18 mouse cellular contexts compared by ENCODE assay signal in the genomic region with DNA sequence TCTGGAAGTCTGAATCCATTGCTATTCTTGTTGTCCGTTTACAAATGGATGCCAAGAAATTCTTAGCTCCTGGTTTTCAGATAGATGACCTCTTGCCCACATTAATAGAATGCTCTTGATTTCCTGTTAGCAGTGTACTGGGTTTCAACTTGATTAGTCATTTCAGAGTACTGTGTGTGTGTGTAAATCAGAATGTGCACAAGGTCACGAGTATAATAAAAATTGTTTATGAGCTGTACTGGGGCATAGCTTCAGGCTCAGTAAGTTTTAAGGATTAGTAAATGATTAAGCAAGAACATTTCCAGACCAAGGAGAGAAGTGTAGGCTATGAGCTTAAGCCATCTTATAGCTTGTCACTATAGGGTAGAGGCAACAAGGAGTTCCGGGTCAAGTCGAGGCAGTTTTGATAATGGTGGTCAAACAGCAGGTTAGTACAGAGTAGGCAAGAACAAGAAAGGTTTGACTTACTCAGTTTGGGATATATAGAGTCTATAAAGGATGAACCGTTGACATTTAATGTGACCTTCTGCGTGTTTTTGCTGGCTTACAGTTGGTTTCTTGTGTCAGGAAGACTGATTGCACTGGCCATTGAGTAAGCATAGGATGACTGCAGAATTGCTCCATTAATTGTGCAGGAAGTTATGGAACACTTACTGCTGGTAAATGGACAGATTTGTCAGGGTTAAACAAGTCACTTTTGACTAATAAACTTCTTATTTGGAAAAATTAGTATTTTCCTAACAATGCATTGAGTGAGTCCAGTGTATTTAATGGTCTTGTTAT. TPM values are rescaled to one million over a fixed set of nuclear protein-coding genes. Genes with fewer than 3 reads are reported as not detected.
A peak's percentile ranks its signal among the peaks of the same experiment; 100 is the strongest.
DNase-seq lines count a peak whose midpoint lies in the region; ATAC-seq and TF ChIP-seq lines count a peak whose summit lies in the region.
"Had no signal": no experiment of that assay in that cellular context is flagged by ENCODE, and none has a peak within 500 bp of the region (broad histone marks: within the 10 kb centered on the region; RNA-seq: fewer than 3 reads in every experiment).

No protein-coding gene starts in this region.

- H3K27me3 ChIP-seq in heart, adult 2 months (ENCODE audit: control insufficient read depth, insufficient read depth, low read length), result no peaks in the 10 kb centered on the region
- no peaks in the 10 kb centered on the region for H3K27me3 ChIP-seq in heart, embryonic 10.5 days (ENCODE audit: insufficient read depth, poor library complexity, severe bottlenecking)
- no peaks in the 10 kb centered on the region for H3K27me3 ChIP-seq in lung, embryonic 14.5 days (ENCODE audit: insufficient read depth, low read length)
- no peaks in the 10 kb centered on the region for H3K27me3 ChIP-seq in intestine, embryonic 14.5 days (replicated peaks; ENCODE audit: control insufficient read depth, insufficient read depth, low read length)
- H3K27me3 ChIP-seq in stomach, embryonic 15.5 days (replicated peaks), result no peaks in the 10 kb centered on the region
- H3K27me3 ChIP-seq: embryonic facial prominence, embryonic 12.5 days; megakaryocyte, embryonic 14.5 days had no signal

- peak overlapping the region; percentile 77 for H3K27ac ChIP-seq in heart, adult 2 months
- no peak overlapping the region for H3K27ac ChIP-seq in heart, embryonic 10.5 days
- H3K27ac ChIP-seq in lung, embryonic 14.5 days (ENCODE audit: low read depth), result no peak overlapping the region
- H3K27ac ChIP-seq in intestine, embryonic 14.5 days (ENCODE audit: low read depth), result peak overlapping the region; percentile 36; the same call in 1 of the 2 replicates
- no peak overlapping the region for H3K27ac ChIP-seq in stomach, embryonic 15.5 days
- H3K27ac ChIP-seq: embryonic facial prominence, embryonic 12.5 days; forebrain, embryonic 10.5 days; hindbrain, postnatal 0 days had no signal

- intact Hi-C loops in heart, adult 2 months (cut with DNase I), result no loop called here
- intact Hi-C loops in left cerebral cortex, postnatal 10 days (cut with DNase I), result no loop called here

- no peak overlapping the region for H3K9ac ChIP-seq in heart, adult 2 months (ENCODE audit: low read depth, low read length)
- H3K9ac ChIP-seq in lung, embryonic 14.5 days, result no peak overlapping the region
- no peak overlapping the region for H3K9ac ChIP-seq in intestine, embryonic 14.5 days (ENCODE audit: low read length)
- H3K9ac ChIP-seq in stomach, embryonic 15.5 days, result no peak overlapping the region
- H3K9ac ChIP-seq: embryonic facial prominence, embryonic 12.5 days had no signal

- H3K36me3 ChIP-seq in heart, adult 2 months (ENCODE audit: control insufficient read depth, insufficient read depth, low read length), result peaks cover 31% of the 10 kb centered on the region
- H3K36me3 ChIP-seq in heart, embryonic 10.5 days, result peaks cover 15% of the 10 kb centered on the region
- peaks cover 18% of the 10 kb centered on the region for H3K36me3 ChIP-seq in lung, embryonic 14.5 days (ENCODE audit: insufficient read depth)
- H3K36me3 ChIP-seq in intestine, embryonic 14.5 days (ENCODE audit: control insufficient read depth, insufficient read depth, low read length), result peaks cover 15% of the 10 kb centered on the region; the same call in 1 of the 2 replicates
- H3K36me3 ChIP-seq in stomach, embryonic 15.5 days, result no peaks in the 10 kb centered on the region

- no peak for TF ChIP-seq POLR2A in heart, adult 2 months (IDR thresholded peaks at IDR 0.05; ENCODE audit: insufficient read depth, low read depth, low read length)

- 63% methylated on average over 6 of the region's 6 CpGs for WGBS in heart, adult 2 months
- 91% methylated on average over 6 of the region's 6 CpGs for WGBS in heart, embryonic 10.5 days
- 74% methylated on average over 6 of the region's 6 CpGs for WGBS in lung, embryonic 14.5 days
- 67% methylated on average over 6 of the region's 6 CpGs for WGBS in intestine, embryonic 14.5 days
- WGBS in stomach, embryonic 15.5 days, result 67% methylated on average over 6 of the region's 6 CpGs

- no peak for TF ChIP-seq CTCF in heart, adult 2 months (IDR thresholded peaks at IDR 0.05)
- no peak for TF ChIP-seq CTCF in lung, embryonic 14.5 days (IDR thresholded peaks at IDR 0.05; ENCODE audit: low read depth)

- H3K4me3 ChIP-seq in heart, adult 2 months, result no peak overlapping the region
- H3K4me3 ChIP-seq in heart, embryonic 10.5 days, result no peak overlapping the region
- H3K4me3 ChIP-seq in lung, embryonic 14.5 days (ENCODE audit: low read depth, low read length), result no peak overlapping the region
- H3K4me3 ChIP-seq in intestine, embryonic 14.5 days (ENCODE audit: low read depth, low read length), result no peak overlapping the region
- no peak overlapping the region for H3K4me3 ChIP-seq in stomach, embryonic 15.5 days (replicated peaks)
- H3K4me3 ChIP-seq: embryonic facial prominence, embryonic 12.5 days; forebrain, embryonic 10.5 days; megakaryocyte, embryonic 14.5 days had no signal

- no peak for TF ChIP-seq EP300 in heart, adult 2 months (IDR thresholded peaks at IDR 0.05; ENCODE audit: insufficient read depth, low read depth, low read length)

- H3K4me1 ChIP-seq in heart, adult 2 months (ENCODE audit: control insufficient read depth, insufficient read depth, low read length), result peaks cover 13% of the 10 kb centered on the region
- H3K4me1 ChIP-seq in heart, embryonic 10.5 days, result no peaks in the 10 kb centered on the region; the same call in 1 of the 2 replicates
- H3K4me1 ChIP-seq in lung, embryonic 14.5 days (ENCODE audit: insufficient read depth), result peaks cover 3% of the 10 kb centered on the region; the same call in 1 of the 2 replicates
- H3K4me1 ChIP-seq in intestine, embryonic 14.5 days (replicated peaks; ENCODE audit: control insufficient read depth, insufficient read depth, low read length), result peaks cover 16% of the 10 kb centered on the region; the same call in 1 of the 2 replicates
- 0 out of 2 replicates have a peak, but pooled peaks cover 4% of the 10 kb centered on the region for H3K4me1 ChIP-seq in stomach, embryonic 15.5 days
- H3K4me1 ChIP-seq: embryonic facial prominence, embryonic 12.5 days; forebrain, embryonic 10.5 days had no signal

- H3K9me3 ChIP-seq in heart, embryonic 10.5 days, result no peaks in the 10 kb centered on the region
- H3K9me3 ChIP-seq in lung, embryonic 14.5 days (ENCODE audit: low read depth, low read length), result no peaks in the 10 kb centered on the region
- H3K9me3 ChIP-seq in intestine, embryonic 14.5 days (ENCODE audit: control insufficient read depth, low read length), result 0 out of 2 replicates have a peak, but pooled peaks cover 3% of the 10 kb centered on the region
- no peaks in the 10 kb centered on the region for H3K9me3 ChIP-seq in stomach, embryonic 15.5 days
- H3K9me3 ChIP-seq: embryonic facial prominence, embryonic 12.5 days; megakaryocyte, embryonic 14.5 days had no signal

- DNase-seq in heart, adult 2 months, result no peak
- no peak for DNase-seq in heart, embryonic 10.5 days (ENCODE audit: low spot score)
- DNase-seq in lung, embryonic 14.5 days, result peak; percentile 26
- DNase-seq in lung, postnatal 10 days, result no peak
- DNase-seq in intestine, embryonic 14.5 days (ENCODE audit: low spot score), result no peak
- DNase-seq in left cerebral cortex, postnatal 10 days (ENCODE audit: extremely low spot score in 1 of 2, low spot score in 2 of 2), result no peak
- DNase-seq in urinary bladder, postnatal 36 days (ENCODE audit: low spot score in 2 of 2), result no peak
- DNase-seq: cerebellum, adult 11-12 months; heart, postnatal 36 days; lung, adult 18-20 months; right cerebral cortex, postnatal 14 days; thymus, adult 18-20 months had no signal

- no peak for ATAC-seq in lung, embryonic 14.5 days (ENCODE audit: insufficient read depth)
- ATAC-seq in intestine, embryonic 14.5 days (replicated peaks; ENCODE audit: low FRiP score, low TSS enrichment, low read depth), result peak; percentile 76
- ATAC-seq in stomach, embryonic 15.5 days (ENCODE audit: insufficient read depth, low FRiP score, low read depth), result peak; percentile 31; the same call in 1 of the 2 replicates
- ATAC-seq: hindbrain, postnatal 0 days; midbrain, embryonic 16.5 days had no signal

- H3K4me2 ChIP-seq in lung, embryonic 14.5 days, result no peak overlapping the region
- no peak overlapping the region for H3K4me2 ChIP-seq in intestine, embryonic 14.5 days (ENCODE audit: low read length)
- H3K4me2 ChIP-seq in stomach, embryonic 15.5 days, result no peak overlapping the region
- H3K4me2 ChIP-seq: embryonic facial prominence, embryonic 12.5 days had no signal

- peaks cover 8% of the 10 kb centered on the region for H3K79me2 ChIP-seq in heart, adult 2 months (replicated peaks; ENCODE audit: control insufficient read depth, insufficient read depth, low read length)

RNA-seq across cellular contexts. Expression of a gene that starts 11.6 kb away (rescaled TPM):
- total RNA-seq in heart, adult 2 months (2021), result 10 to 100 TPM; 80.7 to 85.1 TPM
- polyA plus RNA-seq in heart, adult 2 months (2012; rRNA removed), result 23.5 and 40.2 TPM in 2 replicates
- polyA plus RNA-seq in heart, embryonic 10.5 days (2016; fragmentation: Nextera tagmentation; extraction: Ambion mirVana), result 93.7 and 135 TPM in 2 replicates
- polyA plus RNA-seq in lung, embryonic 14.5 days (2014; fragmentation: Nextera tagmentation; extraction: Ambion mirVana), result 166 and 180 TPM in 2 replicates
- polyA plus RNA-seq in intestine, embryonic 14.5 days (2014; fragmentation: Nextera tagmentation; extraction: Ambion mirVana), result 162 TPM in 2 replicates
- 139 and 149 TPM in 2 replicates for polyA plus RNA-seq in stomach, embryonic 15.5 days (2015; fragmentation: Nextera tagmentation; extraction: Ambion mirVana)
- total RNA-seq in left cerebral cortex, postnatal 10 days (2021), result 10 to 100 TPM; 85.4 to 96.1 TPM

RNA-seq across cellular contexts. Expression of a gene that starts 28.5 kb away (rescaled TPM):
- 1 to 10 TPM in 1 of 2 experiments, under 1 TPM in 1; 0.98 to 1.5 TPM for total RNA-seq in heart, adult 2 months (2021)
- polyA plus RNA-seq in heart, adult 2 months (2012; rRNA removed), result 0.76 TPM in 2 replicates
- polyA plus RNA-seq in heart, embryonic 10.5 days (2016; fragmentation: Nextera tagmentation; extraction: Ambion mirVana), result 0.39 and 0.92 TPM in 2 replicates
- polyA plus RNA-seq in lung, embryonic 14.5 days (2014; fragmentation: Nextera tagmentation; extraction: Ambion mirVana), result 1.8 and 2.6 TPM in 2 replicates
- 2.8 and 3.5 TPM in 2 replicates for polyA plus RNA-seq in intestine, embryonic 14.5 days (2014; fragmentation: Nextera tagmentation; extraction: Ambion mirVana)
- polyA plus RNA-seq in stomach, embryonic 15.5 days (2015; fragmentation: Nextera tagmentation; extraction: Ambion mirVana), result 4.4 and 5.4 TPM in 2 replicates
- under 1 TPM in 1 of 2 experiments, not detected in 1; 0.16 TPM for total RNA-seq in left cerebral cortex, postnatal 10 days (2021)
- total RNA-seq: hindbrain, postnatal 0 days had no signal

RNA-seq across cellular contexts. Expression of a gene that starts 35.6 kb away (rescaled TPM):
- under 1 TPM in 1 of 2 experiments, not detected in 1; 0.30 TPM for total RNA-seq in heart, adult 2 months (2021)
- 0.10 TPM in 1 of 2 replicates, not detected in the other for polyA plus RNA-seq in heart, adult 2 months (2012; rRNA removed)
- 0.04 TPM in 1 of 2 replicates, not detected in the other for polyA plus RNA-seq in heart, embryonic 10.5 days (2016; fragmentation: Nextera tagmentation; extraction: Ambion mirVana)
- 0.14 TPM in 2 replicates for polyA plus RNA-seq in lung, embryonic 14.5 days (2014; fragmentation: Nextera tagmentation; extraction: Ambion mirVana)
- polyA plus RNA-seq in intestine, embryonic 14.5 days (2014; fragmentation: Nextera tagmentation; extraction: Ambion mirVana), result 0.07 and 0.11 TPM in 2 replicates
- polyA plus RNA-seq in stomach, embryonic 15.5 days (2015; fragmentation: Nextera tagmentation; extraction: Ambion mirVana), result 0.09 and 0.23 TPM in 2 replicates
- under 1 TPM; 0.36 to 0.41 TPM for total RNA-seq in left cerebral cortex, postnatal 10 days (2021)
- total RNA-seq: heart, postnatal 36 days had no signal

Comparison
In these comparisons a context has a peak if more than half of its experiments do, and no peak if none do; other contexts are left out.
1. H3K27ac ChIP-seq: peak in heart, adult 2 months (single experiment) and intestine, embryonic 14.5 days (single experiment); none in heart, embryonic 10.5 days (single experiment), lung, embryonic 14.5 days (single experiment) and stomach, embryonic 15.5 days (single experiment).